Mouse (Mus musculus) ES-E14 (cell line): Measurements from ENCODE around the gene Vmn1r30. TPM values are rescaled to one million over a fixed set of nuclear protein-coding genes. Genes with fewer than 3 reads are reported as not detected.

Source experiments
- DNase-seq: peaks from one replicate; pipeline ENCODE4 v3.0.0-alpha.2; 2013; ENCODE audit warnings: low read depth, low spot score
- H3K27ac ChIP-seq: 2 replicates; pipeline ENCODE4 v1.5.1; 2012; ENCODE audit warnings: low read depth, mild to moderate bottlenecking, low read length, moderate library complexity, mixed read lengths; ENCODE audit not compliant: poor library complexity, insufficient read depth, severe bottlenecking
- H3K36me3 ChIP-seq: 2 replicates; pipeline ENCODE4 v1.6.1; 2012; ENCODE audit warnings: mild to moderate bottlenecking, low read length, moderate library complexity, mixed read lengths; ENCODE audit not compliant: control insufficient read depth, poor library complexity, insufficient read depth, severe bottlenecking
- H3K4me1 ChIP-seq, 2 experiments: fragments of 150-350 bp in 1 of 2; sonication (generic) in 1 of 2; 2 replicates each; pipeline ENCODE4 v1.6.1; 2012; ENCODE audit warnings: low read length in 2 of 2, mild to moderate bottlenecking in 1 of 2, mixed read lengths in 1 of 2; ENCODE audit not compliant: control insufficient read depth in 2 of 2, insufficient read depth in 2 of 2, poor library complexity in 1 of 2
- H3K4me3 ChIP-seq, 2 experiments: fragments of 150-350 bp in 1 of 2; sonication (generic) in 1 of 2; 2 replicates each; pipeline ENCODE4 v1.5.1; 2012; ENCODE audit warnings: low read length in 2 of 2, low read depth in 1 of 2, mild to moderate bottlenecking in 1 of 2, mixed read lengths in 1 of 2; ENCODE audit not compliant: insufficient read depth in 1 of 2, poor library complexity in 1 of 2, severe bottlenecking in 1 of 2
- H3K9ac ChIP-seq: 2 replicates; pipeline ENCODE4 v1.6.1; 2012; ENCODE audit warnings: low read depth, mild to moderate bottlenecking, low read length, mixed read lengths; ENCODE audit not compliant: poor library complexity, insufficient read depth, severe bottlenecking
- H3K9me3 ChIP-seq: fragments of 150-350 bp; sonication (generic); 2 replicates; pipeline ENCODE4 v1.6.1; 2012; ENCODE audit warnings: low read depth, mild to moderate bottlenecking, low read length; ENCODE audit not compliant: control insufficient read depth, insufficient read depth
- CHD2 ChIP-seq: IDR thresholded peaks from 2 replicates; pipeline ENCODE4 v1.6.1; 2014; ENCODE audit warnings: mild to moderate bottlenecking, low read depth, low read length, inconsistent platforms
- HCFC1 ChIP-seq: IDR thresholded peaks from 2 replicates; pipeline ENCODE4 v1.6.1; 2012; ENCODE audit warnings: low read length, inconsistent platforms, borderline replicate concordance; ENCODE audit not compliant: insufficient read depth
- MAFK ChIP-seq: IDR thresholded peaks from 2 replicates; pipeline ENCODE4 v1.6.1; 2014; ENCODE audit warnings: mild to moderate bottlenecking, low read depth, low read length, inconsistent platforms; ENCODE audit not compliant: insufficient read depth
- ZC3H11A ChIP-seq: IDR thresholded peaks from 2 replicates; pipeline ENCODE4 v1.6.1; 2012; ENCODE audit warnings: low read depth, mild to moderate bottlenecking, inconsistent platforms, low read length, borderline replicate concordance
- ZNF384 ChIP-seq: IDR thresholded peaks from 2 replicates; pipeline ENCODE4 v1.6.1; 2012; ENCODE audit warnings: low read depth, low read length, inconsistent platforms
- in situ Hi-C, 2 experiments: fragments of 600-800 bp; cut with MboI; formaldehyde crosslinking; loops; one replicate each; pipeline ENCODE4 v1.15.1; 2025; ENCODE audit warnings: low sequenced_read_pairs in 2 of 2, inconsistent platforms in 1 of 2; ENCODE audit not compliant: unreplicated experiment in 2 of 2
- total RNA-seq: library from RNA; depleted of rRNA; stranded (reverse); fragments of 300-350 nt; gene quantifications from 2 replicates; pipeline ENCODE4 v1.2.3, GENCODE M21; 2012; rRNA removed

Gene Vmn1r30
- not detected in 2 replicates for total RNA-seq

GRCm38 (mm10) chr6:58443285-58443684 is at the start of gene Vmn1r30:
Gene Vmn1r30 (minus strand): TSS chr6:58443385.
- Histone ChIP-seq H3K27ac (no peak within 1 kb of the TSS), H3K9ac (no peak within 1 kb of the TSS), H3K9me3 (no peaks in the 10 kb centered on the region), H3K36me3 (no peaks in the 10 kb centered on the region), H3K4me3 (no peak within 1 kb of the TSS), H3K4me1 (no peaks in the 10 kb centered on the region)
- TF ChIP-seq HCFC1 (no peak), CHD2 (no peak), MAFK (no peak), ZC3H11A (no peak), ZNF384 (no peak)
- DNase-seq: no peak
- in situ Hi-C loops: no loop called here

GRCm38 (mm10) chr6:58475230-58475629 is 32.0 kb upstream of the Vmn1r30 start, which contains the start of gene Vmn1r31:
Gene Vmn1r31 (minus strand): TSS chr6:58475330.
- no peaks in the 10 kb centered on the region for H3K4me1 ChIP-seq
- no peak within 1 kb of the TSS for H3K9ac ChIP-seq
- no peaks in the 10 kb centered on the region for H3K36me3 ChIP-seq
- no peak within 1 kb of the TSS for H3K4me3 ChIP-seq
- in situ Hi-C loops: no loop called here
- DNase-seq: no peak
- H3K27ac ChIP-seq: no peak within 1 kb of the TSS
- no peaks in the 10 kb centered on the region for H3K9me3 ChIP-seq
- TF ChIP-seq HCFC1: no peak
- TF ChIP-seq ZNF384: no peak
- TF ChIP-seq CHD2: no peak
- TF ChIP-seq MAFK: no peak
- TF ChIP-seq ZC3H11A: no peak

Other genes with a start within 250 kb of the Vmn1r30 start
- not detected in 2 replicates for gene Vmn1r27, start 224.6 kb downstream of the Vmn1r30 start, total RNA-seq
- not detected in 2 replicates for gene Vmn1r28, start 181.3 kb downstream of the Vmn1r30 start, total RNA-seq
- gene Vmn1r29, start 141.8 kb downstream of the Vmn1r30 start, total RNA-seq: not detected in 2 replicates
- not detected in 2 replicates for gene Vmn1r31, start 31.9 kb upstream of the Vmn1r30 start, total RNA-seq
- 138 and 140 TPM in 2 replicates for gene Abcg2, start 141.1 kb upstream of the Vmn1r30 start, total RNA-seq